ENCODE assay signal across 16 mouse cellular contexts in the genomic region with DNA sequence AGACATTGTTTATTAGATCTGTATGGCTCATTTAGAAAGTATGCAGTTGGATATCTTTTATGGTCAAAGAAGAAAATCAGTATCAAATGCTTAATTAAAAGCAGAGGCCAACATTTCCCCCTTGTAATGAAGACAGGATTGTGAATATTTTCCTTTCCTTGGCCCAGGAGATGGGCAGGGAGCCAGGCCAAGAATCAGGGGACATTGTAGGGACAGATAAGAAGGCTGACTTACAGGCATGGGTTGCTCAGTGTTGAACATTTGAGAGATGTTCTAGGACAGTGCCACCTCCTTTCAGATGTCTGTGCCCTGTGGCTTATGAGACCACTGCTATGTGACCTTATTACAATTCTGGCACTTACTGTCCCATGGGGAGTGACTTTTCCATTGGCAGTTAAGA.
"Had no signal": no experiment of that assay in that cellular context is flagged by ENCODE, and none has a peak within 500 bp of the region (broad histone marks: within the 10 kb centered on the region; RNA-seq: fewer than 3 reads in every experiment).

No protein-coding gene starts in this region.

- H3K9me3 ChIP-seq: limb, embryonic 10.5 days; liver, embryonic 12.5 days; midbrain, embryonic 10.5 days; neural tube, embryonic 13.5 days had no signal

- H3K27me3 ChIP-seq: liver, embryonic 12.5 days; neural tube, embryonic 13.5 days had no signal

- H3K4me2 ChIP-seq: liver, embryonic 12.5 days; lung, embryonic 14.5 days; neural tube, embryonic 13.5 days had no signal

- ATAC-seq: liver, embryonic 12.5 days; midbrain, embryonic 16.5 days had no signal

- DNase-seq: kidney, postnatal 36 days; lung, embryonic 14.5 days; lung, postnatal 10 days; lung, postnatal 4 days; retina, postnatal 1 day; right cerebral cortex, postnatal 4 days; spleen, adult 18-20 months; thymus, adult 18-20 months; thymus, postnatal 14 days had no signal

- H3K27ac ChIP-seq: kidney, postnatal 0 days; layer of hippocampus, adult 2 months; limb, embryonic 10.5 days; liver, embryonic 12.5 days; midbrain, embryonic 10.5 days; neural tube, embryonic 13.5 days had no signal

- H3K36me3 ChIP-seq: liver, embryonic 12.5 days; midbrain, embryonic 10.5 days; neural tube, embryonic 13.5 days had no signal

- H3K9ac ChIP-seq: liver, embryonic 12.5 days; lung, embryonic 14.5 days; neural tube, embryonic 13.5 days had no signal

- H3K4me3 ChIP-seq: layer of hippocampus, adult 2 months; limb, embryonic 10.5 days; liver, embryonic 12.5 days; midbrain, embryonic 10.5 days; neural tube, embryonic 13.5 days had no signal

- H3K4me1 ChIP-seq: liver, embryonic 12.5 days; neural tube, embryonic 13.5 days had no signal
